Mouse (Mus musculus): ENCODE data around the gene Gm11595. TPM values are rescaled to one million over a fixed set of nuclear protein-coding genes. Genes with fewer than 3 reads are reported as not detected.

The Gm11595 gene
- polyA plus RNA-seq, 1 experiment, result not detected

DNA sequence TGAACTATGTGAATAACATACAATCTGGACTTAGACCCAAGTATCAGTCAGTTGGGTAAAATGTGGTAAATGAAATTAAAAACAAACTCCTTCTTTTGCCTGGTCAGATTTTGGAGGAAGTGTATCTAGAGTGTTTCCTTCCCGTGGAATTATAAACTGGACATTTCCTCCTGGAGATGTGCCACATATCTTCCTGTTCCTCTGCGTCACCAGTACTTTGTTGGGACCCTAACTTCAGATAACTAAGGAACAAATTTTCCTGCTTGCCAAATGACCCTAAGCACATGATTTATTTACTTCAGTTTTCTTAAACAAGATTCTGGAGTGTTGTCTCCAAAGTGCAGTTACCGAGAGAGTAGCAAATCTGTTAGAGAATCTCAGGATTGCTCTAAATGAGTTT is 28.7 kb downstream of the Gm11595 start:
- Histone ChIP-seq H3K4me1 (ENCODE audit: control insufficient read depth, insufficient read depth, low read length) (no peaks in the 10 kb centered on the region), H3K27ac (ENCODE audit: insufficient read depth, low read length) (no peak overlapping the region), H3K4me3 (ENCODE audit: insufficient read depth, low read length) (no peak overlapping the region)
- TF ChIP-seq CTCF (IDR thresholded peaks at IDR 0.05; ENCODE audit: borderline replicate concordance, insufficient read depth, low read length), result no peak
- no peak for TF ChIP-seq POLR2A (IDR thresholded peaks at IDR 0.05; ENCODE audit: low read depth, low read length)

- H3K4me3 ChIP-seq (ENCODE audit: insufficient read depth, low read length), result no peak within 1 kb of the TSS
- no peak for TF ChIP-seq POLR2A (IDR thresholded peaks at IDR 0.05; ENCODE audit: low read depth, low read length)
- TF ChIP-seq CTCF (IDR thresholded peaks at IDR 0.05; ENCODE audit: borderline replicate concordance, insufficient read depth, low read length), result no peak
- H3K27ac ChIP-seq (ENCODE audit: insufficient read depth, low read length), result no peak within 1 kb of the TSS
- no peaks in the 10 kb centered on the region for H3K4me1 ChIP-seq (ENCODE audit: control insufficient read depth, insufficient read depth, low read length)
Measured at GRCm38 (mm10) chr11:99734190-99734589, 38.5 kb downstream of the Gm11595 start, which contains the start of gene Gm14180. Gm14180 (minus strand) TSS chr11:99734290.

DNA sequence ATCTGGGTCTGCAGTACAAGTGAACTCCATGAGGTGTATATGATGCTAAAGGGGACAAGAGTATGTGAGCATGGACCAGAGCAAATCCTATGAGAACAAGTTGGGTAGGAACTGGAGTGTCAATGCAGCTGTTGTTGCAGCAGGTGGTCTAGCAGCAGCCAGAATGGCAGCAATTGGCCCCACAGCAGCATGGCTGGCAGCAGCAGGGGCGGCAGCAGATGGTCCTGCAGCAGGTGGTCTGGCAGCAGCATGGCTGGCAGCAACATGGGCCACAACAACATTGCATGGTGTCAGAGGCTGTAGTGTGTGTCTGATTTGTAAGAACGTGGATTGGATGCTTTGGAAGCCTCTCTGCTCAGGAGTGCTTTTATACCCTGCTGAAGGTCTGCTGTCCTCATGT is 48.7 kb downstream of the Gm11595 start:
- Histone ChIP-seq H3K27ac (ENCODE audit: insufficient read depth, low read length) (no peak overlapping the region), H3K4me1 (ENCODE audit: control insufficient read depth, insufficient read depth, low read length) (no peaks in the 10 kb centered on the region), H3K4me3 (ENCODE audit: insufficient read depth, low read length) (no peak overlapping the region)
- no peak for TF ChIP-seq POLR2A (IDR thresholded peaks at IDR 0.05; ENCODE audit: low read depth, low read length)
- TF ChIP-seq CTCF (IDR thresholded peaks at IDR 0.05; ENCODE audit: borderline replicate concordance, insufficient read depth, low read length), result no peak

Other genes with a start within 250 kb of the Gm11595 start
- gene Krt40, start 229.8 kb downstream of the Gm11595 start, polyA plus RNA-seq (2011; ENCODE audit: insufficient read length, low read depth, missing spikeins), result not detected in 2 replicates
- not detected in 2 replicates for gene Krtap3-3, start 222.0 kb downstream of the Gm11595 start, polyA plus RNA-seq (2011; ENCODE audit: insufficient read length, low read depth, missing spikeins)
- not detected in 2 replicates for gene Krtap3-2, start 216.1 kb downstream of the Gm11595 start, polyA plus RNA-seq (2011; ENCODE audit: insufficient read length, low read depth, missing spikeins)
- gene Gm11939, start 213.4 kb downstream of the Gm11595 start, polyA plus RNA-seq (2011; ENCODE audit: insufficient read length, low read depth, missing spikeins), result not detected in 2 replicates
- not detected in 2 replicates for gene Krtap3-1, start 206.3 kb downstream of the Gm11595 start, polyA plus RNA-seq (2011; ENCODE audit: insufficient read length, low read depth, missing spikeins)
- gene Krtap1-5, start 191.9 kb downstream of the Gm11595 start, polyA plus RNA-seq (2011; ENCODE audit: insufficient read length, low read depth, missing spikeins), result not detected in 2 replicates
- not detected in 2 replicates for gene Krtap1-4, start 189.3 kb downstream of the Gm11595 start, polyA plus RNA-seq (2011; ENCODE audit: insufficient read length, low read depth, missing spikeins)
- gene Krtap1-3, start 181.6 kb downstream of the Gm11595 start, polyA plus RNA-seq (2011; ENCODE audit: insufficient read length, low read depth, missing spikeins), result not detected in 2 replicates
- gene Krtap9-3, start 174.8 kb downstream of the Gm11595 start, polyA plus RNA-seq (2011; ENCODE audit: insufficient read length, low read depth, missing spikeins), result not detected in 2 replicates
- gene Gm11938, start 169.6 kb downstream of the Gm11595 start, polyA plus RNA-seq (2011; ENCODE audit: insufficient read length, low read depth, missing spikeins), result not detected in 2 replicates
- not detected in 2 replicates for gene Gm11937, start 162.7 kb downstream of the Gm11595 start, polyA plus RNA-seq (2011; ENCODE audit: insufficient read length, low read depth, missing spikeins)
- gene Krtap2-4, start 158.1 kb downstream of the Gm11595 start, polyA plus RNA-seq (2011; ENCODE audit: insufficient read length, low read depth, missing spikeins), result not detected in 2 replicates
- not detected in 2 replicates for gene Gm11562, start 152.5 kb downstream of the Gm11595 start, polyA plus RNA-seq (2011; ENCODE audit: insufficient read length, low read depth, missing spikeins)
- gene Krtap4-1, start 144.7 kb downstream of the Gm11595 start, polyA plus RNA-seq (2011; ENCODE audit: insufficient read length, low read depth, missing spikeins), result not detected in 2 replicates
- not detected in 2 replicates for gene Krtap4-2, start 137.8 kb downstream of the Gm11595 start, polyA plus RNA-seq (2011; ENCODE audit: insufficient read length, low read depth, missing spikeins)
- gene Krtap4-7, start 128.8 kb downstream of the Gm11595 start, polyA plus RNA-seq (2011; ENCODE audit: insufficient read length, low read depth, missing spikeins), result not detected in 2 replicates
- not detected in 2 replicates for gene Gm11555, start 122.7 kb downstream of the Gm11595 start, polyA plus RNA-seq (2011; ENCODE audit: insufficient read length, low read depth, missing spikeins)
- not detected in 2 replicates for gene Gm11563, start 114.0 kb downstream of the Gm11595 start, polyA plus RNA-seq (2011; ENCODE audit: insufficient read length, low read depth, missing spikeins)
- not detected in 2 replicates for gene Krtap4-6, start 107.0 kb downstream of the Gm11595 start, polyA plus RNA-seq (2011; ENCODE audit: insufficient read length, low read depth, missing spikeins)
- gene Gm14190, start 82.2 kb downstream of the Gm11595 start, polyA plus RNA-seq (2011; ENCODE audit: insufficient read length, low read depth, missing spikeins), result not detected in 2 replicates
- not detected in 2 replicates for gene Gm14180, start 38.6 kb downstream of the Gm11595 start, polyA plus RNA-seq (2011; ENCODE audit: insufficient read length, low read depth, missing spikeins)
- gene Krtap4-8, start 7.8 kb upstream of the Gm11595 start, polyA plus RNA-seq (2011; ENCODE audit: insufficient read length, low read depth, missing spikeins), result not detected in 2 replicates
- not detected in 2 replicates for gene Krtap4-9, start 12.3 kb upstream of the Gm11595 start, polyA plus RNA-seq (2011; ENCODE audit: insufficient read length, low read depth, missing spikeins)
- gene Gm11596, start 20.6 kb upstream of the Gm11595 start, polyA plus RNA-seq (2011; ENCODE audit: insufficient read length, low read depth, missing spikeins), result not detected in 2 replicates
- gene Gm11569, start 26.0 kb upstream of the Gm11595 start, polyA plus RNA-seq (2011; ENCODE audit: insufficient read length, low read depth, missing spikeins), result not detected in 2 replicates
- gene Gm11554, start 31.5 kb upstream of the Gm11595 start, polyA plus RNA-seq (2011; ENCODE audit: insufficient read length, low read depth, missing spikeins), result not detected in 2 replicates
- not detected in 2 replicates for gene Krtap4-13, start 37.0 kb upstream of the Gm11595 start, polyA plus RNA-seq (2011; ENCODE audit: insufficient read length, low read depth, missing spikeins)
- not detected in 2 replicates for gene Gm11564, start 42.8 kb upstream of the Gm11595 start, polyA plus RNA-seq (2011; ENCODE audit: insufficient read length, low read depth, missing spikeins)
- not detected in 2 replicates for gene 2300003K06Rik, start 65.2 kb upstream of the Gm11595 start, polyA plus RNA-seq (2011; ENCODE audit: insufficient read length, low read depth, missing spikeins)
- gene Krtap4-16, start 78.7 kb upstream of the Gm11595 start, polyA plus RNA-seq (2011; ENCODE audit: insufficient read length, low read depth, missing spikeins), result not detected in 2 replicates
- not detected in 2 replicates for gene Gm11568, start 85.0 kb upstream of the Gm11595 start, polyA plus RNA-seq (2011; ENCODE audit: insufficient read length, low read depth, missing spikeins)
- not detected in 2 replicates for gene Gm11559, start 91.6 kb upstream of the Gm11595 start, polyA plus RNA-seq (2011; ENCODE audit: insufficient read length, low read depth, missing spikeins)
- gene Krtap9-1, start 100.5 kb upstream of the Gm11595 start, polyA plus RNA-seq (2011; ENCODE audit: insufficient read length, low read depth, missing spikeins), result not detected in 2 replicates
- not detected in 2 replicates for gene Gm11567, start 106.3 kb upstream of the Gm11595 start, polyA plus RNA-seq (2011; ENCODE audit: insufficient read length, low read depth, missing spikeins)
- not detected in 2 replicates for gene Krtap31-1, start 135.0 kb upstream of the Gm11595 start, polyA plus RNA-seq (2011; ENCODE audit: insufficient read length, low read depth, missing spikeins)
- not detected in 2 replicates for gene Gm11565, start 141.8 kb upstream of the Gm11595 start, polyA plus RNA-seq (2011; ENCODE audit: insufficient read length, low read depth, missing spikeins)
- not detected in 2 replicates for gene Krtap31-2, start 163.4 kb upstream of the Gm11595 start, polyA plus RNA-seq (2011; ENCODE audit: insufficient read length, low read depth, missing spikeins)
- not detected in 2 replicates for gene Krtap9-5, start 175.6 kb upstream of the Gm11595 start, polyA plus RNA-seq (2011; ENCODE audit: insufficient read length, low read depth, missing spikeins)
- not detected in 2 replicates for gene Krtap29-1, start 206.1 kb upstream of the Gm11595 start, polyA plus RNA-seq (2011; ENCODE audit: insufficient read length, low read depth, missing spikeins)
- gene Krtap16-1, start 213.7 kb upstream of the Gm11595 start, polyA plus RNA-seq (2011; ENCODE audit: insufficient read length, low read depth, missing spikeins), result not detected in 2 replicates
- gene Krtap17-1, start 221.1 kb upstream of the Gm11595 start, polyA plus RNA-seq (2011; ENCODE audit: insufficient read length, low read depth, missing spikeins), result not detected in 2 replicates
- gene Krt33a, start 243.3 kb upstream of the Gm11595 start, polyA plus RNA-seq (2011; ENCODE audit: insufficient read length, low read depth, missing spikeins), result not detected in 2 replicates